Mouse (Mus musculus) embryonic fibroblast, embryonic 13.5 days (primary cell): ENCODE measurements around the gene Tbxas1.

Experiments
- CTCF ChIP-seq: IDR thresholded peaks from 2 replicates; pipeline ENCODE4 v1.5.1; 2011; ENCODE audit warnings: mild to moderate bottlenecking, control low read depth, low read length, moderate library complexity, borderline replicate concordance; ENCODE audit not compliant: insufficient read depth
- POLR2A ChIP-seq: IDR thresholded peaks from 2 replicates; pipeline ENCODE4 v1.6.1; 2011; ENCODE audit warnings: low read depth, mild to moderate bottlenecking, control low read depth, low read length, moderate library complexity

- TF ChIP-seq CTCF (no peak), POLR2A (no peak)
Observed at GRCm38 (mm10) chr6:38912845-38913244, 37.6 kb downstream of the Tbxas1 start.
